Mouse (Mus musculus): Measurements from ENCODE around the gene Gm973.

Gm973 gene

GRCm38 (mm10) chr1:59492432-59492831 lies 23.6 kb upstream of the Gm973 start:
- no peak for DNase-seq (ENCODE audit: low spot score in 2 of 2)

GRCm38 (mm10) chr1:59495970-59496369 lies 20.1 kb upstream of the Gm973 start:
- DNase-seq (ENCODE audit: low spot score in 2 of 2), result no peak

- no peak for DNase-seq (ENCODE audit: low spot score in 2 of 2)
Observed at GRCm38 (mm10) chr1:59497741-59498613, 18.1 kb upstream of the Gm973 start.

GRCm38 (mm10) chr1:59499327-59499726 lies 16.7 kb upstream of the Gm973 start:
- DNase-seq (ENCODE audit: low spot score in 2 of 2), result no peak

- DNase-seq (ENCODE audit: low spot score in 2 of 2), result no peak
Observed at GRCm38 (mm10) chr1:59502355-59502754, 13.7 kb upstream of the Gm973 start.

- DNase-seq (ENCODE audit: low spot score in 2 of 2), result no peak
Observed at GRCm38 (mm10) chr1:59503659-59504301, 12.3 kb upstream of the Gm973 start.

- DNase-seq (ENCODE audit: low spot score in 2 of 2), result no peak
Observed at GRCm38 (mm10) chr1:59504302-59504700, 11.8 kb upstream of the Gm973 start.

- DNase-seq (ENCODE audit: low spot score in 2 of 2), result no peak
Observed at GRCm38 (mm10) chr1:59508463-59509139, 7.5 kb upstream of the Gm973 start.

- no peak for DNase-seq (ENCODE audit: low spot score in 2 of 2)
Observed at GRCm38 (mm10) chr1:59511566-59512270, 4.3 kb upstream of the Gm973 start.

GRCm38 (mm10) chr1:59520226-59520837 lies 4.3 kb downstream of the Gm973 start:
- DNase-seq (ENCODE audit: low spot score in 2 of 2), result no peak

GRCm38 (mm10) chr1:59522456-59522855 lies 6.4 kb downstream of the Gm973 start:
- DNase-seq (ENCODE audit: low spot score in 2 of 2), result no peak

GRCm38 (mm10) chr1:59523378-59523958 lies 7.4 kb downstream of the Gm973 start:
- DNase-seq (ENCODE audit: low spot score in 2 of 2), result no peak

GRCm38 (mm10) chr1:59524071-59524470 lies 8.0 kb downstream of the Gm973 start:
- no peak for DNase-seq (ENCODE audit: low spot score in 2 of 2)

GRCm38 (mm10) chr1:59524759-59525158 lies 8.7 kb downstream of the Gm973 start:
- no peak for DNase-seq (ENCODE audit: low spot score in 2 of 2)

GRCm38 (mm10) chr1:59527219-59527618 lies 11.2 kb downstream of the Gm973 start:
- DNase-seq (ENCODE audit: low spot score in 2 of 2), result no peak

GRCm38 (mm10) chr1:59534976-59535810 lies 19.1 kb downstream of the Gm973 start:
- DNase-seq (ENCODE audit: low spot score in 2 of 2), result peak in 1 of 2 experiments; percentile 37

- DNase-seq (ENCODE audit: low spot score in 2 of 2), result no peak
Observed at GRCm38 (mm10) chr1:59538381-59538780, 22.3 kb downstream of the Gm973 start.

GRCm38 (mm10) chr1:59540537-59541148 lies 24.6 kb downstream of the Gm973 start:
- DNase-seq (ENCODE audit: low spot score in 2 of 2), result no peak

- no peak for DNase-seq (ENCODE audit: low spot score in 2 of 2)
Observed at GRCm38 (mm10) chr1:59541271-59542020, 25.4 kb downstream of the Gm973 start.
